Mouse (Mus musculus): ENCODE measurements around the gene Fam162a.
"Not testable (repeated sequence)": the region's sequence is repeated elsewhere in the genome, so short reads cannot be mapped to it uniquely, and the experiment has no call there.

Gene Fam162a

DNA sequence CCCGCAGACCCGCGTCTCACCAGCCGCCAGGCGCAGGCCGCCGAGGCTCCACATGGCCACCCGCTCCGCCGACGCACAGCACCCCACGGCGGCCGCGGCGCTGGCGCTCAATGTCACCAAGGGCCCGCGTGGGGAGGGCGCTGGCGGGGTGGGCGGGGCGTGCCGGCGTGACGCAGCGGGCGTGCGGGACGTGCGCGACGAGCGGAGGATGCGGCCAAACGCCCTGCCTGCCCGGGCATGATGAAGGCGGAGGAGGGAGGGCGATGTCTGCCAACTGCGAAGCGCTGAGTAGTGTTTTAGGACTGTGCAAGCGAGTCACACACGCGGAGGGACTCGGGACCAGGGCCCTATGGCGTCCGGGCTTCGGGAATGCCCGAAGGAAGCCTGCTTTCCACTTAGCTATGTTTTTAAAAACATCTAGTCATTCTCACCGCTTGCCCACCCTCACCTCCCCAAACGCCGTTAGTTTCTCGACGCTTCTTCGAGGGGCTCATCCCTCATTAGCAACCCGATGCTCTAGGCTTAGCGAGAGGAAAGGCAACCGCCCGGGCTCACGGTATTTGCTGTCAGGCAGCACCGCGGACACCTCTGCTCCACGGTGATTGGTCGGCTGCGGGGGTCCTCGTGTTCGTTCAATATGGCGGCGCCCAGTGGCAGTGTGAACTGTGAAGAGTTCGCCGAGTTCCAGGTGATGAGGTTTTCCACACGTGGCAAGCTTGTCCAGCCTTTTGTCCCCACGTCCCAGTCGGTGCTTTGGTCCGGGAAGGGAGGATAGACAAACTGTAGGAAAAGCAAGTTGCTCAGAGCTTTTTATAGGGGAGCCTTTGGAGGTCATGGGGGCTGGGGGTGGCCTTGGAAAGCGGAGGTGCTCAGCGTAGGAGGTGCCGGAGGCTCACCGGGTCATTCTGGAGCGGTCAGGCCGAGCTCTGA lies at the start of gene Fam162a, which contains the start of gene Ccdc58:
Gene Fam162a (minus strand): TSS at position 145 of the 930 bp plus-strand sequence.
Gene Ccdc58 (plus strand): TSS at position 236 of the 930 bp plus-strand sequence.
- peak; percentile 70 for DNase-seq (ENCODE audit: low read depth, low spot score)

DNA sequence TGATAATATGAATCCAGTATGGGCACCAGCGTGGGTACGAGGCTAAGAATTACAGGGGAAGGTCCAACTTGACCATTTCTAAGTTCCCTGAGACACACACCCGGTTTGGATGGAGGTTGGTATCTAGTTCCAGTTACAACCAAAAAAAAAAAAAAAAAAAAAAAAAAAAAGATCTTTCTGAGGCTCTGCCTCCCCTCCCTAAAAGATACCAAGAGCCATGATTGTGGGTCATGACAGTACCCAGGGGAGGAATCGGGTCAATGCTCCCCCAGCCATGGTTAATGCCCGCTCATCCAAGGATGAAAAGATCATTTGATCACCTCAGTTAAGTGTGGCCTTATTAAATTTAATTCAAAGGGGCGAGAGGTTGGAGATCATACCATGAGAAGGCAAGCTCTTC lies 44.4 kb upstream of the Fam162a start:
- not testable (repeated sequence) for DNase-seq (ENCODE audit: low read depth, low spot score)

DNA sequence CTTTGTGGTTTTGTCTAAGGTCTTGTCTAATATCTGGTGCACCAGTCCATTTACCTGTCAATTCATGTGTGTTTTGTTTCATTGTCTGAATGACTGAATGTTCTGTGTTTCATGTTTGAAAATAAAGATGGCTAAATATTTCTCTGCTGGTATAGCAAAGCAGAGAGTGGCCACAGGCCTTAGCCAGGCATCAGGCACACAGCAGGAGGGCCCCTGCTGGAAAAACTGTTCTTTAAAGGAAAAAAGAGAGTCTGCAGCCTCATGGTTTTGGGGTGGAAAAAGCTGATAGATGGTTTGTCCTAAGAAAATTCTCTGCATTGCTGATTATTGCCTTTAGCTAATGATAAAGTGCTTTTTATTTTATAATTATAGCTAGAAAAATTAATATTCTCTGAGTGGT lies 40.1 kb upstream of the Fam162a start:
- not testable (repeated sequence) for DNase-seq (ENCODE audit: low read depth, low spot score)

DNA sequence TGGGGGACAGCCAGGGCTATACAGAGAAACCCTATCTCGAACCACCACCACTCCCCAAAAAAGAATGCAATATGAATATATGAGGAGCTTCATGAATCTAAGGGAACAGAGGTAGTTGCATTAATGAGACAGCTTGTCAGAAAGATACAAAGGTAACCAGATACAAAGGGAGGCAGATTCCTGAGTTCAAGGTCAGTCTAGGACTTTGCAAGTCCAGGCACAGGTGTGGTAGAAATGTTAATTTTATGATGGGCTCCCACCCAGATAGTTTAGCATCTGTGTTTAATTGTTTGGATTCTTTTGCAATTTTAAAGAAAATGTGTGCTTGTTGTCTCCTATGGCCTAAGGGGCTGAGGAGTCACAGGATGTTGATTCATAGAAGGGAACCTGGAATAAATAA lies 30.8 kb upstream of the Fam162a start:
- DNase-seq (ENCODE audit: low read depth, low spot score) = no peak

DNA sequence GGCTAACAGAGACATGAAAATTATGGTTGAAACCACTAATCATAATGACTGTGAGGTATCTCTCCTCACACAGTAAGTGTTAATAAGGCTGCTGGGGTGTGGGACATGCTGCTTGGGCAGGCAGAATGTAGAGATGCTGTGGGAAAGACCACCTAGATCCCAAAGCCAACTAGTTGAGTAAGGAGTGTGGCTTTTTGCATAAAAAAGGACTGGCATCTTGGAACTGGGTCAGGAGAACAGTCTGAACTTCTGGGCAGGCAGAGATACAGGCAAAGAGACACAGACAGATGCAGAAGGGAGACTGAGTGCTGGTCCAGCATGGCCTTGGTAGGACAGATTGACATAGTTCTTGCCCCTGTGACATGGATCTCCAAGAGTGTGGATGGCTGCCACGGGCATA lies 30.1 kb upstream of the Fam162a start:
- DNase-seq (ENCODE audit: low read depth, low spot score) = no peak

DNA sequence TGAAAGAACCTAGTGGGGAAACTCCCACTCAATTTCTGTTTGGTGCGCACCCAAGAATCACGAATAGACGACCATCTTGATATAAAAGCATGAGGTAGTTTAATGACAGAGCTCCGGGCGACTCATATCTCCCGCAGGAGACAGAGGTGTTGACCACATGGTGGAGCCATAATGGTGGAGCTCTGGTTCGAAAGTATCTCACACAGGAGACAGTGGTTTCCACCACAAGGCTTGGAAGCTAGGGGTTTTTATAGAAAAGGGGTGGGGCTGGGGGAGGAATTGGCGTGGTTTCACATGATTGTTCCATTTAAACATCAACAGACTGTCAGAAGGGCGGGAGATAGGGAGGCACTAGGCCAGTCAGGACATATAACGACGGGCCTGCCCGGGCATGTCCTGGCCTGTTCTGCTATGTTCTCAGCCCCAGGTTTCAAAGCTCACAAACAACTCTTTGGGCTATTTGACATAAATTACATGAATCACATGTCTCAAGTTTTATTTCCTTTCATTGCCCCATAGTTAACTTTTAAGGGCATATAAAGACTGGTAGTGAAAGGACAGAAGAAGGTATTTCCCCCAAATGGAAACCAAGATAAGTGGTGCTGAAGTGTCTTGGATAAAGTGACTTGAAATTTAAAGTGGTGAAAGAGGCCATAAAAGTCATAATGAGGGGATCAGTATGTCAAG lies 26.6 kb upstream of the Fam162a start:
- not testable (repeated sequence) for DNase-seq (ENCODE audit: low read depth, low spot score)

DNA sequence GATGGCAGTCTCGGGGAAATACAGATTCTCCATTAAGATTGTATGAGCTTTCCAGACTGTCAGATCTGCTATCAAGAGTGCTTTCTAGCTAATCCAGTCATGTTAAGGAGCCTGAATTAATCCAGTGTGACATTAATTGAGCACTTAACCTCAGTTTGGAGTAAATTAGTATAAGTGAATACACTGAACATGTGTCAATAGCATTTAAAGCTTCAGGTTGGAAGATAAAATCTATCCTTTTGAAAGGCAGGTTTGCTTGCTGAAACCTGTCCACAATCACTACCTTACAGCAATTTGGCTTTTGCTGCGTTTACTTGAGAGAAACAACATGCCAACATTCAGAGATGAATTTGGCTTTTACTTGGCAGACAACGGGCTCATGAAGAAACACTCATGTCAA lies 22.7 kb upstream of the Fam162a start:
- DNase-seq (ENCODE audit: low read depth, low spot score) = no peak

DNA sequence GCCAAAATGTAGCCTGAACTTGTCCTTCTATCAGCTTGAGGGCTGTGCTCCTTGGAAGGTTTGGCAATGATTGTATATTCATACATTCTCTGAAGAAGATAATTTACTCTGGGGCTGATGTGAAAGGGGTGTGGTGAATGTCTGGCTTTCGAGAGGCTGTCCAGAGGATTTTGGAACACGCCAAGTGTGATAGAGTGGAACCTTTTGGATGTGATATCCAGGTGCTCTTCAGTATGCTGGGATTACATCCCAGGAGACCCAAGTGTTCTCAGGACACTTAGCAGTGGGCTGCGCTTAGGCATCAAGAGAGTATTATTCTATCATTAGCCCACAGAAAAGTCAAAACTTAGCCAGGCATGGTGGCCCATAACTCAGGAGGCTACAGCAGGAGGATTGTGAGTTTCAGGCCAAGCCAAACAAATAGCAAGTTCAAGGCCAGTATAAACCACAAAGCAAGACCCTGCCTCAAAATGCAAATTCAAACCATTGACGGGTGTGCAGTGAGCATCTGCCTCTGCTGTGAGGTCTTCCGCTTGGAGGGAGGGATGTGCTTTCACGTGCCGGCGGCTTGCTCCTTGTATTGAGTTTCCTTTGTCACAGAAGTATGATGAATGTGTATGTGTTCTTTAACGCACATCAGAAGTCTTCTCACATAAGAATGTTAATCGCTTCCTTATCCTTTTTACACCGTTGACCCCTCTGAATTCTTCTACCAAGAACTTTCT lies 19.6 kb upstream of the Fam162a start:
- DNase-seq (ENCODE audit: low read depth, low spot score) = no peak

DNA sequence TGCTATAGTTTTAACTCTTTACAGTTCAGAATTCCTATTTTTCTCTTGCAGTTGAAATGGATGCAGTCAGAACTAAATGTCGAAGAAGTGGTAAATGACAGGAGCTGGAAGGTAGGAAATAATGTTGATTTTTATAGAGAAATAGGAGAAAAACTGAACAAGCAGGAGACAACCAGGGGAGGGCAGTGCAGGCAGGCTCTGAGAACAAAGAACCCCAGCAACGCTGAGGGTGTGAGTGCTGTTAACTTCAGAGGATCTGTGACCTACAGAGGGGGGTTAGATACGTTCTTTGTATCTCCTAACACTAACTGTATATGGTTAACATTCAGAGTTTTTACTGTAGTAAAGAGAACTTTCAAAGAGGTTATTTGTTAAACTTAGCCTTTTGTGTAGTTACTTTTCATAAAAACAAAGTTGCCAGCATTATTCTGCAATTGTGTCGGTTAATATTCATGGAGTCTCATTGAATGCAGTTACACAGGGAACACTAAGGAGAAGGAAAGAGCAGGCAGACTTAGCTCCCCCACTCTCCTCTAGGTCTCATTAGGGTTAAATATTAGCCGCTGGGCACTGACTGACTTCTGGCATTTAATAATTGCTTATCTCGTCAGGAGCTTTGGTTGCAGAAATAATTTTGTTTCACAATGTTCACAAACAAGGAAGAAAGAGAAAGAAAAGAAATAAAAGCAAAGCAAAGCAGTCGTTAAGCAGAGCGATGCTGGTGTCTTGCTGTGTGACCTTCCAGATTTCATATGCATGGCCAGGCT lies 18.6 kb upstream of the Fam162a start:
- no peak for DNase-seq (ENCODE audit: low read depth, low spot score)

DNA sequence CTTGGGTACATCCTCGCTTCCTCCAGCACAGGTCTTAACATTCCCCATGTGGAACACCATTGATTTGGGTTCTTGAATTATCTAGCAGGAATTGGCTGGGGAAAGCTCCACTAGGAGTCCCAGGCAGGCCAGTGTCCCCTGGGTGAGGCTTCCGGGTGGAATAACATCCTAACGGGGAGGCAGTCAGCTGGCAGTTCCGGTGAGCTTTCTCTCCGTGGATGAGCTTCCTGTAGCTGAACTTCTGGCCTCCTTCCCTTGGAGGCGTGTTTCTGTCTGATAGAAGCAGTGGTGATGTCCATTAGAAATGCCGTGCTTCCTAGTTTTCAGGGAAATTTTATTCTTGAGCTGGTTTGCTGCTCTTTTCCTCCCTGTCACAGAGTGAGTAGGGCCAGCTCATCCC lies 17.7 kb upstream of the Fam162a start:
- DNase-seq (ENCODE audit: low read depth, low spot score) = no peak

DNA sequence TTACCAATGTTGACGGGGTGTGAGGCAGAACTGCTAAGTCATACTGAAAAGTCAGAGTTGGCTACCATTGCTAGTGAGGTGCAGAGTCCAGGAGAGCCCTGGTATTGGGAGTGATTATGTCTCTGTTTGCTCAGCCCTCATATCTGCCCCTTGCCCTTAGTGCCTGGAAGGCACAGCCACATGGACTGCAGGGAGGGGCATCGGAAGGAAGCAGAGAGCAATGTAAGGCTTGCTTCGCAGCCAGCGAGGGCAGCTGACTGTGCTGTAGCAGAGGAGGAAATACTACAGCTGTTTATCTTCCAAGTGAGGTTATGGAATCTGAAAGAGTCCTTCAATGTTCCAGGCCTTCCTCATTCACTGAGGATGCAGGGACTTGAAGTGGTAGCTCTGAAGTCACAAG lies 16.5 kb upstream of the Fam162a start:
- DNase-seq (ENCODE audit: low read depth, low spot score) = no peak

DNA sequence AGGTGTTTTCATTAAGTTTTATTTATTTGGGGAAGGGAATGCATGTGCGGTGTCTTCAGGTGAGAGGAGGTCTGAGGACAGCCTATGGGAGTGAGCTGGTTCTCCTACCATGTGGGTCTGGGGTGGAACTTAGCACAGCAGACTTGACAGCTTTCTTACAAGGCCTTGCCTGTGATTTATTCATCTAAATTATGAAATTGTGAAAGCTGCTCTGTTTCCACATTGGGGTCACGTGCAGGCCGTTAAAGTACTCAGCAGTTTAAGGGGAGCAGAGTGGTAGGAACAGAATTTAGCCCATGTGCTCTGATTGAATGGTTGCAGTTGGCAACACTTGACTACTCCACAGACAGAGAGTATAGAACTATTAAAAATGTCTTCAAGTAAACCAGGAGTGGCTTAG lies 8.5 kb upstream of the Fam162a start:
- no peak for DNase-seq (ENCODE audit: low read depth, low spot score)

DNA sequence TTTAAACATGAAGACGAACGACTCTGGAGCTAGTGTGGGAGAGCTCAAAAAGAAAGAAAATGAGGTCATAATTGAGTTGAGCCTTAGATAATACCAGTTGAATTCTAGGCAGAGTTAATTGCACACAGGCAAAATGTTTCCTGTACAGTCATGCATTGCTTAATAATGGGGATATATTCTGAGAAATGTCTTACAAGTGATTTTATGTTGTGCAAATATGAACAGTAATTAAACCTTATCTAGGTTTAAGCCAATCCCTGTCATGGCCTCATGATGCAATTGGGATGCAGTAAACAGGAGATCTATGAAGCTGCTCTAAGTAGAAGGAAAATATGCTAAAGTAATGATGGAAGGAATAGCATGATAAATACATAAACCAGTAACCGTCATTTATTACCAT lies 3.4 kb upstream of the Fam162a start:
- no peak for DNase-seq (ENCODE audit: low read depth, low spot score)

DNA sequence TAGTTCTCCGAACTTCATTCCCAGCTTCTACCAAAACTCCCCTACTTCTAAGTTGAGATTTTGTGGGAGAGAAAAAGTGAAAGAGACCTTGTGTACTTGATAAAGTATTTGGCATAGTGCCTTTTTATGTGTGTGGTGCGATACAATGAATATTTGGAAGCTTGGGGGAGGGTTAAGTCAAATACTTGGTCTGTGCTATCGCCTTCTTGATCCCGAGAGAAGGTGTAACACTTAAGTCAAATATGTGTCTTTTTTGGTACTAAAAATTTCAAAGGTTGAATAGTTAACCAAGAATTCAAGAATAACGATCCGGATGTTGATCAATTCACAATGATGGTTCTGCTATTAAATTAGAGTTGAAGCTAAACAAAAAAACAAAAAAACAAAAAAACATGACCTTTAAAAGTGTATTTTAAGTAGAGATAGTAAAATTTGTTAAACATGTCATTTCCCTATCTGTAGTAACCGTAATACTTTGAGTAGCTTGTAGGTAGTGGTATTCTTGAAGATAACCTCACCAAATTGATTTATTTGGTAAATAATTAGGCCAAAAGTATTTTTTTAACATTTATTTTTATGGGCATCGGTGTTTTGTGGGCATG lies 1.1 kb upstream of the Fam162a start:
- no peak for DNase-seq (ENCODE audit: low read depth, low spot score)

DNA sequence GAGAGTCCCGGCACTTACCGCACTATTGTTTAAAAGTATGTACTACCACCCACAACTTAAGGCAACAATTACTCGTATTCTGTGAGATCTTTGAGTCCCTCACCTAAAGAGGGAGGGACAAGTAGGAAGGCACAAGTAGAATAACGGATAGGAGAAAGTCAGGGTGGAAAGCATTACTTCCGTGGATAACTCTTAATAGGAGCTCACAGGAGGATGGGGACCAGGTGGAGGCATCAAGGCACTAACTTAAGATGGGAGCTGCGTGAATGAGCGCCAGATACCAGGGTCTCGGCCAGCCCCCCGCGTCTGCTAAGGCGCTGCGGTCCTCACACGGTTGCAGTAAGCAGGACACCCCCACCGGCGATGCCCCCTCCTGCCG lies 334 bp downstream of the Fam162a start:
- DNase-seq (ENCODE audit: low read depth, low spot score) = peak; percentile 28

DNA sequence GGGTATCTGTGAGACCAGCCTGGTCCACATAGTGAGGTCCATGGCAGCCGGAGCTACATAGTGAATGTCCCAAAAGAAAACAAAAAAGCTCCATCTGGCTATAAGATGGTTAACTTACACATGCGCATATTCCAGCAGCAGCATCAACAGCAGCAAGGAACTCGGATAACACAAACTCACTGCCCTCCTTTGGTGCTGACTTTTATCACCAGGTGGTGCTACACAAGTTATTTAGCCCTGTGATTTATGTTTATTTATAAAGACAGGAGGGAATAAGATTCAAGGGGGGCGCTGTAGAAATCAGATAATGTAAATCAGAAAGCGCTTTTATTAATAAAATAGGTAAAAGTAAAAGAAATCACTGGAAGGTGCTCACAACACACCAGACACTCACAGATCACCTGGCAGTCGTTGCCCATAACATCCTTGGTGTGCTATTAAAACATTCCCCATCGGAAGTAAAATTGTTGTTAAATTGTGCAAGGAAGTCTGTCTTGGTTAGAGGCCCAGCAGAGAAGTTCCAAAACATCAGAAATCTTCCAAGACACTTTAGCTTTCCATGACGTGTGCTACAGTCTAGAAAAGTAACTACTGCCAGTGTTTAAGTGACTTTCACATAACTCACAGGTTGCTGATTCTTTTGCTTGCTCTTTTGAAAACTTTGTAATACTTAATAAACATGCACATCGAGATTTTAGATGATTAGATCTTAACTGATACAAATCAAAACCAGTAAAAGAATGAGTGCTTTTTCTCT lies 1.4 kb downstream of the Fam162a start:
- DNase-seq (ENCODE audit: low read depth, low spot score) = no peak

DNA sequence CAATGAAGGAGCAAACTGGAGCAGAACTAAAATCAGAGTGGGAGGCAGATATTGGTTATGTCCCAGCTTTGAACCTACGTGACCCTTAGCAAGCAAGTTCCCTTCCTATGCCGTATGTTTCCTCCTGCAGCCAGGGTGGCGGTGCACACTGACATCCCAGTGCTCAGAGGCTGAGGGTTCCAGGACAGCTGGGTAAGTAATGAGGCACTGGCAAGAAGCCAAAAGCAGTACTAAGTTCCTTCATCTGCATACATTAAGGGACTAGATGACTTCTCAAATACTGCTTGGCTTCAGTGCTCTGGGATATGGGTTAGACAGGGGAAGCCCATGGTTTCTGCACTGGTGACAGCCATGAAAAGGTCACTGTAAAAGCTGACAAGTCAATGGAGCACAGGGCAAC lies 3.0 kb downstream of the Fam162a start:
- no peak for DNase-seq (ENCODE audit: low read depth, low spot score)

DNA sequence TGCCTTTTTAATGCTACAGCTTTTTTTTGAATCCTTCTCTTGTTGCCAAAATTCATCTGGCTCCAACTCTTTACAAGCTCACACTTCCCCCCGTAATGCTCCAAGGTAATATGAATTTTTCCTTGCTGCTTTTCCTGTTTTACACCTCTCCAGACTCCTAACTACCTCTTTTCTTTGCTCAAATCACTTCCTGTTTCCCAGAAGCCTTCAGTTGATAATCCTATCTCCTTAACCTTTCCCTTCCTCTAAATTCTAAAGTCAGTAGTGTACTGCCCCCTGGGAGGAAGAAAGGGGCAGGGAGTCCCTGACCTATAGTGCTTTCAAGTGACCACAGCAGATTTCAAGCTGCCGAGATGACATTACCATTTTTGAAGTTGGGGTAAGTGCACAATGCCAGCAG lies 3.7 kb downstream of the Fam162a start:
- DNase-seq (ENCODE audit: low read depth, low spot score) = no peak

DNA sequence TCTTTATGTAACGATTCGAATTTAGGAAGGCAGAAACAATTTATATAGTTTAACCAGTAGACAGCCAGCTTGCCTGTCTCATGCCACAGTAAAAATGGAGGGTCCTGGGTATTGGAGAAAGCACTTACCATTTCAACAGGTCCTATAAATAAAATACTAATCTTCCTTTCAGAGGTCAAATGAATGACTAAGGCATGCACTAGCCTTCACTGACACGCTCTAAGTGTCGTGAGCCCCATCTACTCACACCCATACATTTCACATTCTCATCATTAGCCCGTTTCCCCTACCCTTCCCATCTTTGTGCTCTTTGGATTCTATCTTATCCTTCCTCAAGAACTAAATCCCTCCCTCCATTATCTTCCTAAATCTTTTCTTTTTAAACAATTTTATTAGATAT lies 6.5 kb downstream of the Fam162a start:
- no peak for DNase-seq (ENCODE audit: low read depth, low spot score)

DNA sequence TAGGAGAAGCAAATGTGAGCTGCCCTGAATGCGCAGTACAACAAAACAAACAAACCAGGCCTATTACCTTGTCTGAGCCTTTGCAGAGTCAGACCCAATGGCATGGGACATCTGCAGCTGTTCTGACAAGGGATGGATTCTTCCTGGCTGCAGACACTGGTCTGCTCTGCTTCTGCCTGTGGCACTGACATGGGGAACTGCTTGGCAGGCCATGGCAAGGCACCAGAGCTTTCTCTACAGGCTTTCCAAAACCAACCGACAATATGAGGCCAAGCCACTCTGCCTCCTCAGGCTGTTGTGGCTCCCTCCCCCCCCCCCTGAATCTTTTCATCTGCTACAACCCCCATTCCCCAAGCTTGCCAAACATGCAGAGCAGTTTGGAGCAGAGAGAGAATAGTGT lies 8.1 kb downstream of the Fam162a start:
- DNase-seq (ENCODE audit: low read depth, low spot score) = no peak

Data from WW6 (cell line).